Mouse (Mus musculus) CH12.LX (cell line): ENCODE measurements around the gene Bcl2a1c. TPM values are rescaled to one million over a fixed set of nuclear protein-coding genes. Genes with fewer than 3 reads are reported as not detected.

Experiments
- DNase-seq: peaks from one replicate; pipeline ENCODE4 v3.0.0-alpha.2; 2013; ENCODE audit errors: extremely low read depth
- H3K27ac ChIP-seq: 2 replicates; pipeline ENCODE4 v1.5.1; 2012; ENCODE audit warnings: low read depth, mild to moderate bottlenecking, control low read depth, moderate library complexity; ENCODE audit not compliant: insufficient read depth
- H3K27me3 ChIP-seq: replicated peaks from 2 replicates; pipeline ENCODE3; 2012; ENCODE audit warnings: inconsistent platforms
- H3K36me3 ChIP-seq, 2 experiments: replicated peaks in 1 of 2; 2 replicates each; pipeline versions ENCODE3 to v1.6.1; 2012; ENCODE audit warnings: inconsistent platforms in 1 of 2, low read length in 1 of 2, mild to moderate bottlenecking in 1 of 2, mixed read lengths in 1 of 2, moderate library complexity in 1 of 2; ENCODE audit not compliant: control insufficient read depth in 1 of 2, insufficient read depth in 1 of 2
- H3K4me1 ChIP-seq, 2 experiments: 2 replicates each; pipeline ENCODE4 v1.6.1; 2012; ENCODE audit warnings: inconsistent platforms in 1 of 2, moderate library complexity in 1 of 2; ENCODE audit not compliant: insufficient read depth in 2 of 2, control insufficient read depth in 1 of 2
- H3K4me2 ChIP-seq: 2 replicates; pipeline ENCODE4 v1.6.1; 2012; ENCODE audit warnings: low read depth, mild to moderate bottlenecking, control low read depth; ENCODE audit not compliant: poor library complexity, insufficient read depth, severe bottlenecking
- H3K4me3 ChIP-seq, 3 experiments: fragments of 150-350 bp in 1 of 3; sonication (generic) in 1 of 3; replicated peaks in 1 of 3; 2 replicates each; pipeline versions ENCODE3 to v1.5.1; 2011 to 2012; ENCODE audit warnings: low read depth in 2 of 3, low read length in 2 of 3, mild to moderate bottlenecking in 2 of 3, moderate library complexity in 2 of 3, control low read depth in 1 of 3, improper control_type of control experiment in 1 of 3, inconsistent platforms in 1 of 3, mixed read lengths in 1 of 3; ENCODE audit not compliant: poor library complexity in 1 of 3
- H3K79me2 ChIP-seq: replicated peaks from 2 replicates; pipeline ENCODE4 v1.6.1; 2012; ENCODE audit warnings: mild to moderate bottlenecking, moderate library complexity; ENCODE audit not compliant: control insufficient read depth, poor library complexity, insufficient read depth, severe bottlenecking; ENCODE audit errors: extremely low read depth
- H3K9ac ChIP-seq: 2 replicates; pipeline ENCODE4 v1.6.1; 2012; ENCODE audit warnings: low read depth, mild to moderate bottlenecking, control low read depth, moderate library complexity; ENCODE audit not compliant: insufficient read depth
- H3K9me3 ChIP-seq: replicated peaks from 2 replicates; pipeline ENCODE3; 2012; ENCODE audit warnings: low read length, inconsistent platforms, mixed read lengths
- CHD2 ChIP-seq: IDR thresholded peaks from 2 replicates; pipeline ENCODE4 v1.6.1; 2011; ENCODE audit warnings: low read length, improper control_type of control experiment
- CTCF ChIP-seq, 2 experiments: IDR thresholded peaks in 1 of 2; conservative IDR thresholded peaks in 1 of 2; 2 replicates each; pipeline ENCODE4 v1.5.1; 2011 to 2012; ENCODE audit warnings: low read depth in 2 of 2, low read length in 2 of 2, improper control_type of control experiment in 1 of 2, inconsistent platforms in 1 of 2, mild to moderate bottlenecking in 1 of 2, moderate library complexity in 1 of 2
- E2F4 ChIP-seq: IDR thresholded peaks from 2 replicates; pipeline ENCODE4 v1.6.1; 2011; ENCODE audit warnings: low read depth, low read length, improper control_type of control experiment; ENCODE audit not compliant: insufficient replicate concordance
- ELF1 ChIP-seq: IDR thresholded peaks from 2 replicates; pipeline ENCODE4 v1.6.1; 2014; ENCODE audit warnings: low read depth, mild to moderate bottlenecking, inconsistent platforms, low read length, improper control_type of control experiment
- EP300 ChIP-seq: IDR thresholded peaks from 2 replicates; pipeline ENCODE4 v1.6.1; 2011; ENCODE audit warnings: low read length, improper control_type of control experiment
- ETS1 ChIP-seq: conservative IDR thresholded peaks from 2 replicates; pipeline ENCODE4 v1.6.1; 2012; ENCODE audit warnings: low read depth, mild to moderate bottlenecking, inconsistent platforms, low read length, improper control_type of control experiment, moderate library complexity
- GABPA ChIP-seq: IDR thresholded peaks from 2 replicates; pipeline ENCODE4 v1.6.1; 2012; ENCODE audit warnings: low read depth, low read length, improper control_type of control experiment, inconsistent platforms; ENCODE audit not compliant: insufficient replicate concordance
- HCFC1 ChIP-seq: IDR thresholded peaks from 2 replicates; pipeline ENCODE4 v1.6.1; 2012; ENCODE audit warnings: low read depth, mild to moderate bottlenecking, inconsistent platforms, low read length, improper control_type of control experiment
- IRF4 ChIP-seq: IDR thresholded peaks from 2 replicates; pipeline ENCODE4 v1.6.1; 2014; ENCODE audit warnings: low read depth, mild to moderate bottlenecking, inconsistent platforms, low read length, improper control_type of control experiment
- JUN ChIP-seq: IDR thresholded peaks from 2 replicates; pipeline ENCODE4 v1.6.1; 2011; ENCODE audit warnings: low read depth, mild to moderate bottlenecking, low read length, improper control_type of control experiment, moderate library complexity; ENCODE audit not compliant: insufficient read depth
- JUND ChIP-seq: conservative IDR thresholded peaks from 2 replicates; pipeline ENCODE4 v1.6.1; 2011; ENCODE audit warnings: low read depth, low read length, improper control_type of control experiment
- MAFK ChIP-seq: IDR thresholded peaks from 2 replicates; pipeline ENCODE4 v1.6.1; 2011; ENCODE audit warnings: low read length, improper control_type of control experiment; ENCODE audit not compliant: insufficient replicate concordance
- MAZ ChIP-seq: IDR thresholded peaks from 2 replicates; pipeline ENCODE4 v1.6.1; 2012; ENCODE audit warnings: low read depth, mild to moderate bottlenecking, inconsistent platforms, low read length, improper control_type of control experiment, moderate library complexity
- MEF2A ChIP-seq: IDR thresholded peaks from 2 replicates; pipeline ENCODE4 v1.6.1; 2014; ENCODE audit warnings: low read depth, mild to moderate bottlenecking, inconsistent platforms, low read length, improper control_type of control experiment, borderline replicate concordance
- MYC ChIP-seq: IDR thresholded peaks from 2 replicates; pipeline ENCODE4 v1.6.1; 2011; ENCODE audit warnings: low read depth, mild to moderate bottlenecking, improper control_type of control experiment, low read length
- NELFE ChIP-seq: IDR thresholded peaks from 2 replicates; pipeline ENCODE4 v1.6.1; 2011; ENCODE audit warnings: low read depth, low read length, improper control_type of control experiment
- NRF1 ChIP-seq: IDR thresholded peaks from 2 replicates; pipeline ENCODE4 v1.6.1; 2014; ENCODE audit warnings: low read depth, mild to moderate bottlenecking, inconsistent platforms, low read length, improper control_type of control experiment, moderate library complexity
- PAX5 ChIP-seq: IDR thresholded peaks from 2 replicates; pipeline ENCODE4 v1.6.1; 2012; ENCODE audit warnings: low read length, inconsistent platforms, mixed read lengths
- POLR2AphosphoS2 ChIP-seq: IDR thresholded peaks from 2 replicates; pipeline ENCODE4 v1.6.1; 2011; ENCODE audit warnings: low read depth, low read length, improper control_type of control experiment
- RAD21 ChIP-seq: IDR thresholded peaks from 2 replicates; pipeline ENCODE4 v1.6.1; 2011; ENCODE audit warnings: low read depth, mild to moderate bottlenecking, low read length, improper control_type of control experiment, moderate library complexity
- RCOR1 ChIP-seq: conservative IDR thresholded peaks from 2 replicates; pipeline ENCODE4 v1.6.1; 2012; ENCODE audit warnings: low read depth, mild to moderate bottlenecking, inconsistent platforms, low read length, improper control_type of control experiment
- SIN3A ChIP-seq: IDR thresholded peaks from 2 replicates; pipeline ENCODE4 v1.6.1; 2012; ENCODE audit warnings: low read length, improper control_type of control experiment, inconsistent platforms
- SMC3 ChIP-seq: IDR thresholded peaks from 2 replicates; pipeline ENCODE4 v1.6.1; 2011; ENCODE audit warnings: low read depth, low read length, improper control_type of control experiment
- TBP ChIP-seq: conservative IDR thresholded peaks from 2 replicates; pipeline ENCODE4 v1.6.1; 2011; ENCODE audit warnings: low read depth, low read length, improper control_type of control experiment
- TCF12 ChIP-seq: IDR thresholded peaks from 2 replicates; pipeline ENCODE4 v1.6.1; 2014; ENCODE audit warnings: low read depth, mild to moderate bottlenecking, inconsistent platforms, low read length, improper control_type of control experiment
- UBTF ChIP-seq: IDR thresholded peaks from 2 replicates; pipeline ENCODE4 v1.6.1; 2012; ENCODE audit warnings: low read depth, mild to moderate bottlenecking, inconsistent platforms, low read length, improper control_type of control experiment, moderate library complexity
- ZC3H11A ChIP-seq: IDR thresholded peaks from 2 replicates; pipeline ENCODE4 v1.6.1; 2012; ENCODE audit warnings: low read depth, mild to moderate bottlenecking, inconsistent platforms, low read length, improper control_type of control experiment
- ZMIZ1 ChIP-seq: IDR thresholded peaks from 2 replicates; pipeline ENCODE4 v1.6.1; 2012; ENCODE audit warnings: low read depth, mild to moderate bottlenecking, inconsistent platforms, low read length, improper control_type of control experiment
- ZNF384 ChIP-seq: IDR thresholded peaks from 2 replicates; pipeline ENCODE4 v1.6.1; 2012; ENCODE audit warnings: low read depth, low read length, improper control_type of control experiment, inconsistent platforms
- dilution Hi-C: fragments of 300-500 bp; cut with MboI; formaldehyde crosslinking; loops from 2 replicates; pipeline ENCODE4 v1.14.3; 2020; ENCODE audit warnings: low sequenced_read_pairs; ENCODE audit not compliant: extremely low pct_unique_long_range_greater_than_20kb, extremely low pct_ligation_motif_present
- in situ Hi-C: fragments of 300-500 bp; cut with MboI; formaldehyde crosslinking; loops from 3 replicates; pipeline ENCODE4 v1.14.3; 2019; ENCODE audit warnings: low sequenced_read_pairs, low pct_ligation_motif_present, low pct_unique_long_range_greater_than_20kb, mixed read lengths
- polyA plus RNA-seq: library from polyadenylated mRNA; unstranded; fragments of >175 nt; gene quantifications from 2 replicates; pipeline ENCODE4 v1.2.1, GENCODE M21; 2012; ENCODE audit warnings: low read depth; ENCODE audit not compliant: insufficient read length
- total RNA-seq, 2 experiments: library from RNA; depleted of rRNA; stranded (reverse); fragments of 300-350 nt in 1 of 2; fragments of >200 nt in 1 of 2; gene quantifications; 2 replicates each; pipeline ENCODE4 v1.2.3; 2012 to 2014

The Bcl2a1c gene
- total and polyA plus RNA-seq, 3 experiments: 1.4 to 8.2 TPM; not detected in 1

DNA sequence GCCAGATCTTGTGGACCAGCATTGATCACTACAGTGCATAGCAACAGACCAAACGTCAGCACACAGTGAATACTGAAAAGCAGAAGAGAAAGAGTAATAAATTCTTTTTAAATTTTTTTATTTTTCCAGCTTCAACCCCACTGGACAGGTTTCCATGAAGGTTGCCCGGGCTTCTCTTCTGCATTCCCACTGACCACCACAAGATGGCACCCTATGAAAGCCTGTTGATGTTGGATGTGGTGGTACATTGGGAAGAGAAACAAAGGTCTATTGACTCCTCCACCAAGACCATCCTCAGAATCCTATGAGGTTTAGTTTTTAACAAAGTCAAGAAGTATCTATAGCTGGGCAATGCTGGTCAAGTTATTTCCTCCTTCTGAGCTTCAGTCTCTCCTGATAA lies 11.9 kb upstream of the Bcl2a1c start:
- Histone ChIP-seq H3K9ac (no peak overlapping the region), H3K27me3 (no peaks in the 10 kb centered on the region), H3K4me1 (no peaks in the 10 kb centered on the region), H3K79me2 (no peaks in the 10 kb centered on the region), H3K4me2 (no peak overlapping the region), H3K36me3 (no peaks in the 10 kb centered on the region), H3K9me3 (no peaks in the 10 kb centered on the region), H3K4me3 (no peak overlapping the region), H3K27ac (no peak overlapping the region)
- in situ Hi-C loops (loop anchor here (25.0 kb wide), 1 partner anchor 169 kb away; no protein-coding TSS in a partner anchor), dilution Hi-C loops (no loop called here)
- peak; percentile 55 for DNase-seq
- TF ChIP-seq CTCF (conservative IDR thresholded peaks at IDR 0.05 in 1 of 2, IDR thresholded peaks at IDR 0.05 in 1 of 2; ENCODE audit: low read depth in 2 of 2, low read length in 2 of 2): peak; percentile 63 to 89
- TF ChIP-seq JUN: no peak
- no peak for TF ChIP-seq E2F4
- TF ChIP-seq RAD21: peak; percentile 83
- TF ChIP-seq IRF4: peak; percentile 25; the same call in 1 of the 2 replicates
- TF ChIP-seq NELFE: peak; percentile 40; the same call in 1 of the 2 replicates
- 0 out of 2 replicates have a peak, but pooled peaks have one; percentile 31 for TF ChIP-seq MYC
- TF ChIP-seq ZC3H11A: peak; percentile 57
- 0 out of 2 replicates have a peak, but pooled peaks have one; percentile 31 for TF ChIP-seq MAZ
- peak; percentile 90 for TF ChIP-seq SMC3
- no peak for TF ChIP-seq NRF1
- TF ChIP-seq SIN3A: 0 out of 2 replicates have a peak, but pooled peaks have one; percentile 26

DNA sequence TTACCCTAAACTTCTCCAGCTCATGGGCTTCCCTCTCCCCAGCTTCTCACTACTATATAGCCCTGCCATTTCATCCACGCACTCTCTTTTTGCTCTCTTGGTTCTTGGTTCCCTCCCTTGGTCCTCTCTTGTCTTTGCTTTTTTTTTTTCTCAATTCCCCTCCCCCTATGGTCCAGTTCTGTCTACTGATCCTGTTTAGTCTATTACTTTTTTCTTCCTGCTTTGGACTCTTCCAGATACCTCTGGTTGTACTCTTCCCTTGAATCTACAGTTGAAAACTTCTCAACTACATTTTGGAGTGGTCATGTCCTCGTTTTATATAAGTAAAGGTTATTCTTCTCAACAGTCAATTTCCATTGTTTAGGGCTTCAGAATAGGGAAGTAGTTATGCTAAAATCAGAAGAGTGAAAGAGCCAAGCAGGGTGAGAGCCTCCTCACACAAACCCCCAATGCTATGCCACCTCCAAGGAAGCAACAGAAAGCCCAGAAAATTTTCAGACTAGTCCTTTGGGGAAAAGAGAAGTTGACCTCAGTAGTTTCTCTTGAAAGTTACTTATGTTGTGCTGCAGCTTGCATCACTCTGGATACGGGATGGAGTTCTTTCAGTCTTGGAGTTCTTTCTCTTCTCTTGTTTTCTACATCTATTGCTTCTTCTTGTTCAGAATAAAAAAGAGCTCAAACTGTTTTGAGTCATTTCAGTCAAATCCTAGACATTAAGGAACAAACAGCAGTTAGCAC lies 3.8 kb upstream of the Bcl2a1c start:
- dilution Hi-C loops (no loop called here), in situ Hi-C loops (no loop called here)
- no peaks in the 10 kb centered on the region for H3K27me3 ChIP-seq
- DNase-seq: peak; percentile 12
- H3K79me2 ChIP-seq: no peaks in the 10 kb centered on the region
- peaks cover 10 to 22% of the 10 kb centered on the region in 2 experiments; a peak in 2 of 4 replicates for H3K4me1 ChIP-seq
- H3K4me3 ChIP-seq: no peak overlapping the region
- peak overlapping the region; percentile 64; the same call in 1 of the 2 replicates for H3K4me2 ChIP-seq
- H3K36me3 ChIP-seq: no peaks in the 10 kb centered on the region
- no peaks in the 10 kb centered on the region for H3K9me3 ChIP-seq
- H3K9ac ChIP-seq: peak overlapping the region; percentile 6; the same call in 1 of the 2 replicates
- H3K27ac ChIP-seq: no peak overlapping the region
- TF ChIP-seq TBP (no peak), ZNF384 (peak; percentile 93), ELF1 (no peak; the same call in 1 of the 2 replicates), PAX5 (no peak), MEF2A (no peak), JUND (no peak), RCOR1 (no peak), ZMIZ1 (no peak), SMC3 (no peak), CHD2 (peak; percentile 67), SIN3A (0 out of 2 replicates have a peak, but pooled peaks have one; percentile 27), EP300 (0 out of 2 replicates have a peak, but pooled peaks have one; percentile 11), NELFE (no peak), GABPA (no peak), MAZ (no peak), ETS1 (no peak), ZC3H11A (no peak), TCF12 (no peak), MYC (no peak), HCFC1 (no peak), CTCF (conservative IDR thresholded peaks at IDR 0.05 in 1 of 2, IDR thresholded peaks at IDR 0.05 in 1 of 2; ENCODE audit: low read depth in 2 of 2, low read length in 2 of 2) (no peak), UBTF (no peak), MAFK (no peak), POLR2AphosphoS2 (no peak)
